Mouse (Mus musculus): Measurements from ENCODE around the gene Use1.
"Not testable (repeated sequence)": the region's sequence is repeated elsewhere in the genome, so short reads cannot be mapped to it uniquely, and the experiment has no call there.

Gene Use1

GRCm38 (mm10) chr8:71366771-71367528 lies at the start of gene Use1:
TSS of gene Use1 (plus strand) at chr8:71366848.
- DNase-seq (ENCODE audit: low read depth, low spot score): peak; percentile 86

- not testable (repeated sequence) for DNase-seq (ENCODE audit: low read depth, low spot score)
These were observed 48.0 kb upstream of the Use1 start for GRCm38 (mm10) chr8:71318610-71319009.

- DNase-seq (ENCODE audit: low read depth, low spot score): not testable (repeated sequence)
These were observed 46.9 kb upstream of the Use1 start for GRCm38 (mm10) chr8:71319760-71320159.

GRCm38 (mm10) chr8:71322939-71323338 lies 43.7 kb upstream of the Use1 start:
- no peak for DNase-seq (ENCODE audit: low read depth, low spot score)

GRCm38 (mm10) chr8:71324848-71325247 lies 41.8 kb upstream of the Use1 start:
- DNase-seq (ENCODE audit: low read depth, low spot score): no peak

- not testable (repeated sequence) for DNase-seq (ENCODE audit: low read depth, low spot score)
These were observed 28.8 kb upstream of the Use1 start for GRCm38 (mm10) chr8:71337834-71338233.

- no peak for DNase-seq (ENCODE audit: low read depth, low spot score)
These were observed 26.0 kb upstream of the Use1 start for GRCm38 (mm10) chr8:71340625-71341024.

- DNase-seq (ENCODE audit: low read depth, low spot score): no peak
These were observed 20.1 kb upstream of the Use1 start for GRCm38 (mm10) chr8:71346581-71346980.

- no peak for DNase-seq (ENCODE audit: low read depth, low spot score)
These were observed 15.5 kb upstream of the Use1 start for GRCm38 (mm10) chr8:71351117-71351516.

GRCm38 (mm10) chr8:71351520-71351919 lies 15.1 kb upstream of the Use1 start:
- no peak for DNase-seq (ENCODE audit: low read depth, low spot score)

- no peak for DNase-seq (ENCODE audit: low read depth, low spot score)
These were observed 8.6 kb upstream of the Use1 start for GRCm38 (mm10) chr8:71358026-71358425.

- no peak for DNase-seq (ENCODE audit: low read depth, low spot score)
These were observed 1.0 kb downstream of the Use1 start for GRCm38 (mm10) chr8:71367529-71368176.

GRCm38 (mm10) chr8:71368366-71368765 lies 1.7 kb downstream of the Use1 start:
- no peak for DNase-seq (ENCODE audit: low read depth, low spot score)

- no peak for DNase-seq (ENCODE audit: low read depth, low spot score)
These were observed 2.5 kb downstream of the Use1 start for GRCm38 (mm10) chr8:71369040-71369718.

GRCm38 (mm10) chr8:71370711-71371235 lies 4.1 kb downstream of the Use1 start:
- no peak for DNase-seq (ENCODE audit: low read depth, low spot score)

- peak; percentile 90 for DNase-seq (ENCODE audit: low read depth, low spot score)
These were observed 4.7 kb downstream of the Use1 start, which contains the start of gene Ocel1 for GRCm38 (mm10) chr8:71371236-71371848. TSS of gene Ocel1 (plus strand) at chr8:71371298.

GRCm38 (mm10) chr8:71372427-71372826 lies 5.8 kb downstream of the Use1 start:
- DNase-seq (ENCODE audit: low read depth, low spot score): no peak

GRCm38 (mm10) chr8:71373000-71373399 lies 6.4 kb downstream of the Use1 start:
- no peak for DNase-seq (ENCODE audit: low read depth, low spot score)

- DNase-seq (ENCODE audit: low read depth, low spot score): no peak
These were observed 8.1 kb downstream of the Use1 start for GRCm38 (mm10) chr8:71374616-71375206.

GRCm38 (mm10) chr8:71375581-71376422 lies 9.2 kb downstream of the Use1 start:
- no peak for DNase-seq (ENCODE audit: low read depth, low spot score)

Data from brain, embryonic 18.5 days (tissue).